ENCODE assay signal across 18 mouse cellular contexts in genomic region chr5:131636431-131636830, GRCm38 (mm10).
"Had no signal": no experiment of that assay in that cellular context is flagged by ENCODE, and none has a peak within 500 bp of the region (broad histone marks: within the 10 kb centered on the region; RNA-seq: fewer than 3 reads in every experiment).

No protein-coding gene starts in this region.

- H3K9ac ChIP-seq: liver, embryonic 15.5 days; liver, postnatal 0 days; lung, embryonic 15.5 days; midbrain, embryonic 12.5 days; neural tube, embryonic 12.5 days had no signal

- H3K4me3 ChIP-seq: liver, embryonic 15.5 days; lung, embryonic 15.5 days; midbrain, embryonic 10.5 days; midbrain, embryonic 12.5 days; neural tube, embryonic 12.5 days had no signal

- DNase-seq: liver, postnatal 0 days; lung, adult 2 months; lung, postnatal 14 days; lung, postnatal 36 days; midbrain, embryonic 14.5 days; right cerebral cortex, postnatal 25 days; right cerebral cortex, postnatal 4 days; spleen, adult 18-20 months; thymus, adult 2 months; thymus, postnatal 25 days; thymus, postnatal 4 days had no signal

- ATAC-seq: liver, postnatal 0 days; lung, postnatal 0 days; midbrain, embryonic 16.5 days had no signal

- H3K36me3 ChIP-seq: liver, embryonic 15.5 days; lung, embryonic 15.5 days; midbrain, embryonic 10.5 days; midbrain, embryonic 12.5 days; neural tube, embryonic 12.5 days had no signal

- H3K27ac ChIP-seq: liver, embryonic 15.5 days; lung, embryonic 15.5 days; midbrain, embryonic 10.5 days; midbrain, embryonic 12.5 days; neural tube, embryonic 12.5 days had no signal

- H3K27me3 ChIP-seq: liver, embryonic 15.5 days; lung, embryonic 15.5 days; neural tube, embryonic 12.5 days had no signal

- H3K4me1 ChIP-seq: liver, embryonic 15.5 days; lung, embryonic 15.5 days had no signal

- H3K4me2 ChIP-seq: liver, embryonic 15.5 days; lung, embryonic 15.5 days; midbrain, embryonic 12.5 days; neural tube, embryonic 12.5 days had no signal

- H3K9me3 ChIP-seq: liver, embryonic 15.5 days; lung, embryonic 15.5 days; midbrain, embryonic 10.5 days; midbrain, embryonic 12.5 days; neural tube, embryonic 12.5 days had no signal
